Mouse (Mus musculus) stomach, postnatal 0 days (tissue): ENCODE data around the gene Aldh1l1. TPM values are rescaled to one million over a fixed set of nuclear protein-coding genes. Genes with fewer than 3 reads are reported as not detected.

ENCODE experiments used
- ATAC-seq: fragments of 200-750 bp; cut with Nextera tagmentation; 2 replicates; pipeline ENCODE4 v1.8.0; 2017; ENCODE audit not compliant: low FRiP score, low TSS enrichment
- DNase-seq: peaks from one replicate; pipeline ENCODE4 v3.0.0-alpha.2; 2016; ENCODE audit warnings: low spot score
- H3K27ac ChIP-seq: fragments of 300-500 bp; sonication (generic); replicated peaks from 2 replicates; pipeline ENCODE4 v1.5.1; 2014; ENCODE audit warnings: mild to moderate bottlenecking, control low read depth
- H3K27me3 ChIP-seq: fragments of 300-500 bp; sonication (generic); 2 replicates; pipeline ENCODE4 v1.6.1; 2014; ENCODE audit warnings: low read length; ENCODE audit not compliant: control insufficient read depth, insufficient read depth
- H3K36me3 ChIP-seq: fragments of 300-500 bp; sonication (generic); 2 replicates; pipeline ENCODE4 v1.6.1; 2014; ENCODE audit warnings: low read length, mixed read lengths; ENCODE audit not compliant: control insufficient read depth, insufficient read depth
- H3K4me1 ChIP-seq: fragments of 300-500 bp; sonication (generic); replicated peaks from 2 replicates; pipeline ENCODE4 v1.6.1; 2014; ENCODE audit warnings: antibody characterized with exemption; ENCODE audit not compliant: control insufficient read depth, insufficient read depth
- H3K4me2 ChIP-seq: fragments of 300-500 bp; sonication (generic); replicated peaks from 2 replicates; pipeline ENCODE4 v1.6.1; 2014; ENCODE audit warnings: low read depth, mild to moderate bottlenecking, control low read depth, moderate library complexity
- H3K4me3 ChIP-seq: fragments of 300-500 bp; sonication (generic); 2 replicates; pipeline ENCODE4 v1.5.1; 2014; ENCODE audit warnings: low read depth, low read length, control low read depth
- H3K9ac ChIP-seq: fragments of 300-500 bp; sonication (generic); 2 replicates; pipeline ENCODE4 v1.6.1; 2014; ENCODE audit warnings: mild to moderate bottlenecking, low read length, control low read depth, mixed read lengths
- H3K9me3 ChIP-seq: fragments of 300-500 bp; sonication (generic); 2 replicates; pipeline ENCODE4 v1.6.1; 2016; ENCODE audit warnings: low read length; ENCODE audit not compliant: control insufficient read depth
- CTCF ChIP-seq: IDR thresholded peaks from 2 replicates; pipeline ENCODE4 v1.5.1; 2016; ENCODE audit warnings: antibody characterized with exemption, low read depth, mild to moderate bottlenecking, moderate library complexity
- EP300 ChIP-seq: optimal IDR thresholded peaks from 2 replicates; pipeline ENCODE3; 2016; ENCODE audit warnings: antibody characterized with exemption
- WGBS: fragments of 180-500 bp; shearing (Covaris S2); extraction: QIAGEN DNeasy Blood & Tissue Kit; methylation state at CpG from one replicate; pipeline ENCODE4 v1.1.7; 2014; 5-methylcytosine and 5-hydroxymethylcytosine counted together
- polyA plus RNA-seq: library from polyadenylated mRNA; unstranded; fragments of >200 nt; fragmentation: Nextera tagmentation; extraction: Ambion mirVana; gene quantifications from 2 replicates; pipeline ENCODE4 v1.2.1, GENCODE M21; 2015

Aldh1l1 gene
- polyA plus RNA-seq, 1 experiment from 2014 or later, result 6.6 TPM

GRCm38 (mm10) chr6:90623456-90623836 is 137.2 kb downstream of the Aldh1l1 start:
- TF ChIP-seq EP300 (no peak), CTCF (no peak)
- H3K9ac ChIP-seq, result no peak overlapping the region
- no peak for DNase-seq
- no peak overlapping the region for H3K4me3 ChIP-seq
- WGBS, result 64% methylated on average over 5 of the region's 5 CpGs
- ATAC-seq, result no peak
- H3K4me1 ChIP-seq, result peaks cover 3% of the 10 kb centered on the region; the same call in 1 of the 2 replicates
- no peak overlapping the region for H3K4me2 ChIP-seq
- H3K27ac ChIP-seq, result no peak overlapping the region
- H3K27me3 ChIP-seq, result no peaks in the 10 kb centered on the region
- H3K36me3 ChIP-seq, result no peaks in the 10 kb centered on the region
- H3K9me3 ChIP-seq, result no peaks in the 10 kb centered on the region

DNA sequence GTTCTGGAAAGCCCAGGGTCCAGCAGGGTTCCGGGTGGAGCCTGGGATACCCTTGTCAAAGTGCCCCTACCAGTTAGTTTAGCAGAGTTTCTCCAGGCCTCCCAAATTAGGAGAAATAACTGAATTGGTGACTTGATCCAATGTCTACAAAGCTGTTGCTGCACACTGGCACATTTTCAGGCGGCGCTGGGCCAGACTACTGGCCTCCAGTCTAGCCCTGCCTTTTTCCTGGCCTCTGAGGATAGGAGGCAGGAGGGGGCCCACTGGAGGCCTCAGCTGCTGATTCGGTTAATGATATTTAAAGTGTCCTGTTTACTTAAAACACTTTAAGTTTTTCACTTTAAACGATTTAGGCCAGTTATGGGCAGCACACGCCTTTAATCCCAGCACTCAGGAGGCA is 138.0 kb downstream of the Aldh1l1 start:
- Histone ChIP-seq H3K4me2 (no peak overlapping the region), H3K27ac (no peak overlapping the region), H3K9ac (no peak overlapping the region), H3K4me1 (no peaks in the 10 kb centered on the region; the same call in 1 of the 2 replicates), H3K4me3 (no peak overlapping the region), H3K36me3 (no peaks in the 10 kb centered on the region), H3K9me3 (no peaks in the 10 kb centered on the region), H3K27me3 (no peaks in the 10 kb centered on the region)
- 52% methylated on average over 6 of the region's 6 CpGs for WGBS
- ATAC-seq, result no peak
- TF ChIP-seq CTCF (no peak), EP300 (no peak)
- DNase-seq, result no peak

DNA sequence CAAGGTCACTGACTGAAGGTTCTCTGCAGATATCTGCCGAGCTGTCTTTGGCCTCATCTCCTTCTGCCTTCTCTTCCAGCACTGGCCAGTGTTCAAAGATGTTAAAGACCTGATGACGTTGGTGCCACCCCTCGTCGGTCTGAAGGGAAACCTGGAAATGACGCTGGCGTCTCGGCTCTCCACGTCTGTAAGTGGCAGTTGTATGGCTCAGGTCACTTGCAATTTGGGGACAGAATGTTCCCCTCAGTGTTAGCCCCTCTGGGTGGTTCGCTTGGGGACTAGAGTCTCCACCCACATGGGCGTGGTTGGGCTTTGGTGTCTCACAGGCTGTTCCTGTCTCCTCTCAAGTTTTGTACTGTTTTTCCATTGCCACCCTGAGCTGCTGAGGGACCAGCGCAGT is 138.5 kb downstream of the Aldh1l1 start:
- Histone ChIP-seq H3K9me3 (no peaks in the 10 kb centered on the region), H3K4me3 (no peak overlapping the region), H3K27me3 (no peaks in the 10 kb centered on the region), H3K36me3 (no peaks in the 10 kb centered on the region), H3K27ac (no peak overlapping the region), H3K9ac (no peak overlapping the region), H3K4me2 (no peak overlapping the region), H3K4me1 (no peaks in the 10 kb centered on the region; the same call in 1 of the 2 replicates)
- TF ChIP-seq EP300, result no peak
- no peak for TF ChIP-seq CTCF
- WGBS, result 75% methylated on average over 11 of the region's 11 CpGs
- DNase-seq (no peak), ATAC-seq (no peak)

DNA sequence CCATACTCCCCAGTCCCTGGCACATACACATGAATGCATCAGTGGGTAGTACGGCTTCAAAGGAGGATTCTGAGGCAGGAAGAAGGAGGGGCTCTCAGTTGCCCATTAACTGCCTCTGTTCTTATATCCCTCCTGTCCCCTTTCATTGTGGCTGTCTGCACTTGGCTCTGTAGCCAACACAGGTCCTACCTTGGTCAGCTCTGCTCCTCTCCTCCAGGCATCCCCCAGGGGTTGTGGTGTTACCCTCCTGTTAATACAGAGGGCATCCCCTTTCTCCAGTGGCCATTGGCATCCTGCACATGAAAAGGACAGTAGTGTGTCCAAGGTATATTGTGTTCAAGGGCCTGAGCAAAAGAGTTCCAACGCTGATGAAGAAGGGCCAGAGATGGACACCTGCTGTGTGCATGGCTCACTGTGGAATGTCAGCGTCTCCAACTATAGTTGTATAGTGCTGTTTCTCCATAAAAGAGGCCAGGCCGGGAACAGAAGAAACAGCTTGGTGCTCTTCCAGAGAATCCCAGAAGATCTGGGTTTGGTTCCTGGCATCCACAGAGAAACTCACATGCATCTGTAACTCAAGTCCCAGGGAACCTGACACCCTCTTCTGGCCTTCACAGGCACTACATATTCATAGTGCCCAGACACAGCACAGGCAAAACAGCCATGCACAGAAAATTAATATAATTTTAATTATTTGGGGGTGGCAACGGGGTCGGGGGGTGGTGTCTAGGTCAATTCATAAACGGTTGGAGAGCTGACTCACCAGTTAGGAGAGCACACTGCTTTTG is 139.2 kb downstream of the Aldh1l1 start:
- H3K4me1 ChIP-seq, result no peaks in the 10 kb centered on the region; the same call in 1 of the 2 replicates
- H3K36me3 ChIP-seq, result no peaks in the 10 kb centered on the region
- H3K27ac ChIP-seq, result no peak overlapping the region
- H3K4me3 ChIP-seq, result no peak overlapping the region
- DNase-seq, result no peak
- 82% methylated on average over 7 of the region's 7 CpGs for WGBS
- no peaks in the 10 kb centered on the region for H3K9me3 ChIP-seq
- TF ChIP-seq CTCF, result peak; percentile 36
- TF ChIP-seq EP300, result no peak
- H3K27me3 ChIP-seq, result no peaks in the 10 kb centered on the region
- no peak for ATAC-seq
- no peak overlapping the region for H3K9ac ChIP-seq
- no peak overlapping the region for H3K4me2 ChIP-seq

DNA sequence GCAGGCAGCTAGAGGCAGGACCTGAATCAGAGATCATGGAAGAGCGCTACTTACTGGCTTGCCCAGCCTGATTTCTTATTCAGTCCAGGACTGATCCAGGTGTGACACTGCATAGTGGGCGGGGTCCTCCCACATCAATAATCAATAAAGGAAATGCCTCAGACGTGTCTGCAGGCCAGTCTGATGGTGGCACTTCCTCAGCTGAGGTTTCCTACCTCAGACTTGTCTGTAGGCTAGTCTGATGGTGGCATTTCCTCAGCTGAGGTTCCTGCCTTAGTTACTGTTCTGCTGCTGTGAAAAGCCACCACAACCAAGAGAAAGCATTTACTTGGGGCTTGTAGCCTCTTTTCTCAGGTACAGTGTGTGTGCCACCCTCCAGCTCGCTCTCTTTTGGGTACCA is 141.3 kb downstream of the Aldh1l1 start:
- H3K27ac ChIP-seq, result no peak overlapping the region
- no peaks in the 10 kb centered on the region for H3K27me3 ChIP-seq
- no peak overlapping the region for H3K9ac ChIP-seq
- H3K9me3 ChIP-seq, result no peaks in the 10 kb centered on the region
- no peak for DNase-seq
- H3K4me1 ChIP-seq, result no peaks in the 10 kb centered on the region; the same call in 1 of the 2 replicates
- H3K36me3 ChIP-seq, result no peaks in the 10 kb centered on the region
- no peak overlapping the region for H3K4me3 ChIP-seq
- TF ChIP-seq EP300 (no peak), CTCF (no peak)
- no peak for ATAC-seq
- H3K4me2 ChIP-seq, result no peak overlapping the region
- WGBS, result 90% methylated on average over 4 of the region's 4 CpGs

GRCm38 (mm10) chr6:90629506-90629905 is 143.3 kb downstream of the Aldh1l1 start:
- ATAC-seq, result no peak
- WGBS, result 82% methylated on average over 6 of the region's 6 CpGs
- TF ChIP-seq EP300 (no peak), CTCF (no peak)

More at GRCm38 (mm10) chr6:90629506-90629905, 143.3 kb downstream of the Aldh1l1 start:
- H3K9me3 ChIP-seq, result no peaks in the 10 kb centered on the region
- H3K27me3 ChIP-seq, result no peaks in the 10 kb centered on the region
- no peaks in the 10 kb centered on the region for H3K36me3 ChIP-seq
- no peak for DNase-seq
- no peaks in the 10 kb centered on the region; the same call in 1 of the 2 replicates for H3K4me1 ChIP-seq
- no peak overlapping the region for H3K27ac ChIP-seq
- no peak overlapping the region for H3K4me2 ChIP-seq
- H3K9ac ChIP-seq, result no peak overlapping the region
- no peak overlapping the region for H3K4me3 ChIP-seq
